Mouse (Mus musculus) neural tube, embryonic 15.5 days (tissue): Measurements from ENCODE around the gene Prcp. TPM values are rescaled to one million over a fixed set of nuclear protein-coding genes. Genes with fewer than 3 reads are reported as not detected.
"Not testable (repeated sequence)": the region's sequence is repeated elsewhere in the genome, so short reads cannot be mapped to it uniquely, and the experiment has no call there.

Experiments used
- ATAC-seq: fragments of 200-750 bp; cut with Nextera tagmentation; 2 replicates; pipeline ENCODE4 v1.8.0; 2017; ENCODE audit warnings: mild to moderate bottlenecking, moderate TSS enrichment, moderate library complexity; ENCODE audit not compliant: low FRiP score
- H3K27ac ChIP-seq: fragments of 300-500 bp; sonication (generic); replicated peaks from 2 replicates; pipeline ENCODE4 v1.5.1; 2015; ENCODE audit warnings: mild to moderate bottlenecking, inconsistent platforms
- H3K27me3 ChIP-seq: fragments of 300-500 bp; sonication (generic); replicated peaks from 2 replicates; pipeline ENCODE4 v1.6.1; 2015; ENCODE audit warnings: inconsistent platforms
- H3K36me3 ChIP-seq: fragments of 300-500 bp; sonication (generic); 2 replicates; pipeline ENCODE4 v1.6.1; 2015; ENCODE audit warnings: inconsistent platforms
- H3K4me1 ChIP-seq: fragments of 300-500 bp; sonication (generic); 2 replicates; pipeline ENCODE4 v1.6.1; 2015; ENCODE audit warnings: inconsistent platforms
- H3K4me2 ChIP-seq: fragments of 300-500 bp; sonication (generic); 2 replicates; pipeline ENCODE4 v1.6.1; 2015; ENCODE audit warnings: inconsistent platforms, mild to moderate bottlenecking, moderate library complexity
- H3K4me3 ChIP-seq: fragments of 300-500 bp; sonication (generic); replicated peaks from 2 replicates; pipeline ENCODE4 v1.5.1; 2015; ENCODE audit warnings: mild to moderate bottlenecking, inconsistent platforms
- H3K9ac ChIP-seq: fragments of 300-500 bp; sonication (generic); replicated peaks from 2 replicates; pipeline ENCODE4 v1.6.1; 2015; ENCODE audit warnings: mild to moderate bottlenecking, inconsistent platforms
- H3K9me3 ChIP-seq: fragments of 300-500 bp; sonication (generic); replicated peaks from 2 replicates; pipeline ENCODE4 v1.6.1; 2016; ENCODE audit warnings: inconsistent platforms
- WGBS: fragments of 180-500 bp; shearing (Covaris S2); methylation state at CpG from one replicate; pipeline ENCODE4 v1.1.7; 2015; ENCODE audit warnings: mixed read lengths; 5-methylcytosine and 5-hydroxymethylcytosine counted together
- polyA plus RNA-seq: library from polyadenylated mRNA; unstranded; fragments of >200 nt; fragmentation: Nextera tagmentation; extraction: Ambion mirVana; gene quantifications from 2 replicates; pipeline ENCODE4 v1.2.1, GENCODE M21; 2015

The Prcp gene
- polyA plus RNA-seq, 1 experiment from 2014 or later: 21.4 TPM

- H3K4me2 ChIP-seq: no peak overlapping the region
- 75% methylated on average over 3 of the region's 3 CpGs for WGBS
- H3K27me3 ChIP-seq: no peaks in the 10 kb centered on the region
- H3K27ac ChIP-seq: no peak overlapping the region
- H3K4me3 ChIP-seq: no peak overlapping the region
- H3K36me3 ChIP-seq: no peaks in the 10 kb centered on the region
- no peak overlapping the region for H3K9ac ChIP-seq
- no peaks in the 10 kb centered on the region for H3K9me3 ChIP-seq
- ATAC-seq: no peak
- H3K4me1 ChIP-seq: no peaks in the 10 kb centered on the region
These were observed 76.5 kb downstream of the Prcp start for GRCm38 (mm10) chr7:92950775-92951174.

DNA sequence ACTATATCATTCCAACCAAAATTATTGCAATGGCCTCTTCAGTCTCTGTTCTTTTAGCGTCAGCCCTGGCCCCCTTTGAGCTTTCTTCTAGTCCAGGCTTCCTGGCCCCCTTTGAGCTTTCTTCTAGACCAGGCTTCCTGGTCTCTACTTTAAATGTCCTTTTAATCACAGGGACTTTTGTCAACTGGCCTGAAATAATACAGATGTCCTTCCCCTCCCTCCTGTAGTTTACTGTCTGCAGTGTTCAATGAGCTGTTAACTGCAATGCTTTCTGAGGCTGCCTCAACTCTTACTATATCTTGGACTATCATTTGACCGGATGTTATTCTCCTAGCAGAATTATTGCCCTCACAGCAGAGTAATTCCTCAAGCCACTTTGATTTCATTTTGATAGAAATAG is 77.9 kb downstream of the Prcp start:
- no peaks in the 10 kb centered on the region for H3K9me3 ChIP-seq
- H3K4me2 ChIP-seq: no peak overlapping the region
- no peak overlapping the region for H3K27ac ChIP-seq
- H3K9ac ChIP-seq: no peak overlapping the region
- H3K4me1 ChIP-seq: no peaks in the 10 kb centered on the region
- H3K4me3 ChIP-seq: no peak overlapping the region
- H3K36me3 ChIP-seq: no peaks in the 10 kb centered on the region
- WGBS: 70% methylated on average over 2 of the region's 2 CpGs
- no peaks in the 10 kb centered on the region for H3K27me3 ChIP-seq
- no peak for ATAC-seq

- Histone ChIP-seq H3K36me3 (no peaks in the 10 kb centered on the region), H3K9ac (no peak overlapping the region), H3K4me2 (no peak overlapping the region), H3K4me1 (no peaks in the 10 kb centered on the region), H3K4me3 (no peak overlapping the region), H3K9me3 (no peaks in the 10 kb centered on the region), H3K27ac (no peak overlapping the region), H3K27me3 (no peaks in the 10 kb centered on the region)
- ATAC-seq: no peak
- 86% methylated on average over 3 of the region's 3 CpGs for WGBS
These were observed 85.5 kb downstream of the Prcp start for GRCm38 (mm10) chr7:92959758-92960157.

DNA sequence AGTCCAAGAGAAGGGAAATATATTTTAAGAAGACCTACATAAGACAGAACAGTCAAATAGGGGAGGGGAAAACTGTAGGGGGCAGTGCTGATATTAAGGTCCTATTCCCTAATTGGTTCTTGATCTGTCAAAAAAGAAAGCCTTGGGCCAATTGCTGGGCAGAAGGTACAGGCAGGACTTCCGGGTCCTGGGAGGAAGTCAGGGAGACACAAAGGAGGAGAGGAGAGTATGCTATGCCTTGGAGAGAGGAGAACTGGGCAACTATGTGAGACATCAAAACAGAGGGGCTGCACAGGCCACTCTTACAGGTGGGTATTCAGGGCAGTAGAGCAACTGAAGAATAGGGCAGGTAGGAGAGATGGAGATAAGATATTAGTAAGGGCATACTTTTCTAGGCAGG is 87.6 kb downstream of the Prcp start:
- Histone ChIP-seq H3K9me3 (no peaks in the 10 kb centered on the region), H3K27ac (no peak overlapping the region), H3K4me2 (no peak overlapping the region), H3K4me3 (no peak overlapping the region), H3K9ac (no peak overlapping the region), H3K27me3 (no peaks in the 10 kb centered on the region), H3K4me1 (no peaks in the 10 kb centered on the region), H3K36me3 (no peaks in the 10 kb centered on the region)
- no peak for ATAC-seq
- WGBS: 58% methylated on average over 1 of the region's 1 CpGs

DNA sequence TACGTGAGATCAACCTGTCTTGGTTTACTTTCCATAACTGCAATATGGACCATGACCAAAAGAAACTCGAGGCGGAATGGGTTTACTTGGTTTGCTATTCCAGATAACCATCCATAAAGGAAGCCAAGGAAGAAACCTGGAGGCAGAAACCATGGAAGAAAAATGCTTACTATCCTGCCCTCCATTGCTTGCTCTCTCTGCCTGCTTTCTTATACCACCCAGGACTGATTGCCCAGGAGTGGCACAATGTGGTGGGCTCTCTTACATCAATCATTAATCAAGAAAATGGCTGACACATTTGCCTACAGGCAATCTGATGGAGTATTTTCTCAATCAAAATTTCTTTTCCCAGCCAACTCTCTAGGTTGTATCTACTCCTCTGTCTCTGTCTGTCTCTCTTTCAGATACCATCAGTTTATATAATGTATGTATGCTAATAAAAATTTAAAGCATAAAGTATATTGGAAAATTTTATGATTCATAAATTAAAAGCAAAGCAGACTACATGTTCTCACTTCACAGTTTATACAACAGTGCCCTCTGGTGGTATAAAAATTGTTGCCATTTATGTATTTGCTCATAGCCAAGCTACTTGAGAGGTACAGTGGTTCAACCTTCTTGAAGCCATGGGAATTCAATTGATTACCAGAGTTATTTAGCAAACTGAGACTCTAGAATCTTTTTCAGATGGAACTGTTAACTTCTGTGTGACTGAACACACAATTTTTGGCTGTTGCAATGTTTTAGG is 90.7 kb downstream of the Prcp start:
- Histone ChIP-seq H3K9me3 (no peaks in the 10 kb centered on the region), H3K36me3 (no peaks in the 10 kb centered on the region), H3K4me3 (no peak overlapping the region), H3K4me2 (no peak overlapping the region), H3K27me3 (no peaks in the 10 kb centered on the region), H3K9ac (no peak overlapping the region), H3K27ac (no peak overlapping the region), H3K4me1 (no peaks in the 10 kb centered on the region)
- WGBS: 73% methylated on average over 3 of the region's 3 CpGs
- ATAC-seq: peak; percentile 72; the same call in 1 of the 2 replicates

DNA sequence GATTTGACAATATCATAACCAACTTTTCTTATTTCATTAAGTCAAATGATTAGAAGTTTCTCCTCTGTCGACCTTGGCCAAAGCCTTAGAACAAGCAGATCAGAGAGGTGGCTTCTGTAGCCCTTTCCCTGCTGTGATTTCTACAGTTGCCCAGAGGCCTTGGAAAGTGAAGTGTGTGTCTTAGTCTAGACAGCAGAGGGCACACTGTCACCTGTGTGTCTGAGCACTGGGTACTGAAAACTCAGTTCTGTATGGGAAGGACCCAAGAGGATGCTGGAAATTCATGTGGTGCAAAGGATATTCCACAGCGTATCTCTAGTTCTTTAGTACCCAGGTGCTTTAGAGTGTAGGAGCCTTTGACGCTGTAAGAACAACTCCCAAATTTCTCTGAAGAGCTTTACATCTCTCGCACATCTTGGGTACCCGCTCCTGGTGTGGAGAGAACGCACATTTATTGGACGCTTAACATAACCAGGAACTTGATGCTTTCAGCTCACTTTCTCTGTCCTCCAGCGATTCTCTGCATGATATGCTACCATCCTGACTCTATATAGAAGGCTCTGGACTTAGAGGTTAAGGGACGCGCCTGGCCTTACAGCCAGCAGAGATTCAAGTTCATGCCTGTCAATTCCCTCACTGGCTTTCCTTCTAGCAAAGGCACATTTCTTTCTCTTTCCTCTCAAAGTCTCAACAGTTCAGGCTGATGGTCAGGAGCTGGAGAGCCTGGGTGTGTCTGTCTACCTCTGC is 93.3 kb downstream of the Prcp start:
- 64% methylated on average over 10 of the region's 10 CpGs for WGBS
- Histone ChIP-seq H3K4me1 (no peaks in the 10 kb centered on the region), H3K4me2 (no peak overlapping the region), H3K9me3 (no peaks in the 10 kb centered on the region), H3K4me3 (no peak overlapping the region), H3K36me3 (no peaks in the 10 kb centered on the region), H3K27ac (no peak overlapping the region), H3K9ac (no peak overlapping the region), H3K27me3 (no peaks in the 10 kb centered on the region)
- ATAC-seq: peak; percentile 69; the same call in 1 of the 2 replicates

DNA sequence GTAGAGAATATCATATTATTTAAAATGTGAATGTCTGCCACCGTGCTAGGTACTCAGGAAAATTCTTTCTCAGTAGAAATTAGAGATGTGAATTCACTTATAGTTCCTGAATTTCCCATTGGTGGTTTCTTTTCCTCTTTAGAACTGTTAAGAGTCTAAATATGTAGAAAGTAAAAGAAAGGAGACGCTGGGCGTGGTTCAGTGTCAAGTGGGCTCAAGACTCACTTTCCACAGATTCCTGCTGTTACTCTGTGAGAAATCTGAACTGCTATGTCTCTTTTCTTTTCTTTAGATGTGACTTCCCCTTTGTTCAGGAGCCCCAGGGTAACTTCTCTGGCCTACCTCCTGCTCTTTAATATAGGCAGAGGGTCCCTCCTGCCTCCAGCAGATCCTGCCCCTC is 103.2 kb downstream of the Prcp start:
- Histone ChIP-seq H3K9ac (no peak overlapping the region), H3K4me2 (no peak overlapping the region), H3K9me3 (no peaks in the 10 kb centered on the region), H3K27me3 (no peaks in the 10 kb centered on the region), H3K36me3 (no peaks in the 10 kb centered on the region), H3K27ac (no peak overlapping the region), H3K4me3 (no peak overlapping the region), H3K4me1 (no peaks in the 10 kb centered on the region)
- ATAC-seq: no peak
- 89% methylated on average over 3 of the region's 3 CpGs for WGBS

- Histone ChIP-seq H3K4me3 (no peak overlapping the region), H3K36me3 (no peaks in the 10 kb centered on the region), H3K9me3 (no peaks in the 10 kb centered on the region), H3K9ac (no peak overlapping the region), H3K4me1 (no peaks in the 10 kb centered on the region), H3K27me3 (no peaks in the 10 kb centered on the region), H3K27ac (no peak overlapping the region), H3K4me2 (no peak overlapping the region)
- no peak for ATAC-seq
- 83% methylated on average over 4 of the region's 4 CpGs for WGBS
These were observed 104.0 kb downstream of the Prcp start for GRCm38 (mm10) chr7:92978225-92978624.

DNA sequence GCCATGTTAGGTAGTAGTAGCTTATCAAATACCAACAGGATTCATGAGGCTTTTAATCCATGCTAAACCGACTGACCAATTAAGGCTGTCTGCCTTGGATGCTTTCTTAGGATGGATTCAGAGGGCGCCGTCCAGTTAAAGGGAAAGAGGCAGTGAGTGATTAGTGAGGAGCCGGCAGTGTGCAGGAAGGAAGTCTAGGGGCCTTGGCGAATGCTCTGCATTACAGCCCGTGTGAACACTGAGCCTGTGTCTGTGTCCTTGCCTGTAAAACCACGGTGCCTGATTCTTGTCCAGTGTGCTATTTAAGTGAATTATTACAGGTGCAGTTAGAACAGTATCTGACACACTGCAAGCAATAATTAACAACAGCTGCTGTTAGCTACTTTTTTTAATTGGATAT is 104.5 kb downstream of the Prcp start:
- not testable (repeated sequence) for H3K27me3 ChIP-seq, H3K4me1 ChIP-seq, H3K9ac ChIP-seq, H3K27ac ChIP-seq, H3K9me3 ChIP-seq, H3K36me3 ChIP-seq, H3K4me3 ChIP-seq, H3K4me2 ChIP-seq
- 35% methylated on average over 7 of the region's 7 CpGs for WGBS
- peak; percentile 35; the same call in 1 of the 2 replicates for ATAC-seq

DNA sequence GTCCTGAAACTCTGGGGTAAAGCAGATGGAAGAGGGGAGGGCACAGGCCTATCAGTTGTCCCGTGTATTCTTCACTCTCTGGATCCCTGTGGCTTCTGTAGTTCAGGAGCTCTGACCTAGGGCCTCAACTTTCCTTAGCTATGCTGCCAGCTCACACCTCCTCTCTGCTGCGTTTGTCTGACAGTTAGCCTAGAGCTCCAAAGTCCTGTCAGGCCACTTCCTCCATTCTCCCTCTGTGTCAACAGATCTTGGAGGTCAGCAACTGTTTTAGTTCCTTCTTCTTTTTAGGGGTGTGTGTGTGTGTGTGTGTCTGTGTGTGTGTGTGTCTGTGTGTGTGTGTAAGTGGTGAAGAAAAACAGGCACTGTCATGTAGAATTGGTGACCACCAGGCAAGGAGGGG is 106.5 kb downstream of the Prcp start:
- peaks cover 11% of the 10 kb centered on the region for H3K4me1 ChIP-seq
- H3K27ac ChIP-seq: no peak overlapping the region
- no peaks in the 10 kb centered on the region for H3K9me3 ChIP-seq
- H3K36me3 ChIP-seq: no peaks in the 10 kb centered on the region
- H3K27me3 ChIP-seq: no peaks in the 10 kb centered on the region
- 58% methylated on average over 2 of the region's 2 CpGs for WGBS
- no peak for ATAC-seq
- no peak overlapping the region for H3K4me2 ChIP-seq
- H3K9ac ChIP-seq: no peak overlapping the region
- no peak overlapping the region for H3K4me3 ChIP-seq

GRCm38 (mm10) chr7:92981864-92982263 is 107.6 kb downstream of the Prcp start:
- WGBS: 66% methylated on average over 2 of the region's 2 CpGs
- no peaks in the 10 kb centered on the region for H3K27me3 ChIP-seq
- H3K9ac ChIP-seq: no peak overlapping the region
- H3K4me2 ChIP-seq: no peak overlapping the region
- ATAC-seq: no peak
- H3K27ac ChIP-seq: no peak overlapping the region
- peaks cover 11% of the 10 kb centered on the region for H3K4me1 ChIP-seq
- H3K9me3 ChIP-seq: no peaks in the 10 kb centered on the region
- no peaks in the 10 kb centered on the region for H3K36me3 ChIP-seq
- H3K4me3 ChIP-seq: no peak overlapping the region
